Mouse (Mus musculus) bone marrow macrophage, adult 2 months (primary cell): Measurements from ENCODE around the gene Adipor2.

Experiments used
- CTCF ChIP-seq: IDR thresholded peaks from 2 replicates; pipeline ENCODE4 v1.5.1; 2012; ENCODE audit warnings: low read depth, mild to moderate bottlenecking, low read length, moderate library complexity
- POLR2A ChIP-seq: IDR thresholded peaks from 2 replicates; pipeline ENCODE4 v1.6.1; 2012; ENCODE audit warnings: mild to moderate bottlenecking, low read depth, low read length, borderline replicate concordance

DNA sequence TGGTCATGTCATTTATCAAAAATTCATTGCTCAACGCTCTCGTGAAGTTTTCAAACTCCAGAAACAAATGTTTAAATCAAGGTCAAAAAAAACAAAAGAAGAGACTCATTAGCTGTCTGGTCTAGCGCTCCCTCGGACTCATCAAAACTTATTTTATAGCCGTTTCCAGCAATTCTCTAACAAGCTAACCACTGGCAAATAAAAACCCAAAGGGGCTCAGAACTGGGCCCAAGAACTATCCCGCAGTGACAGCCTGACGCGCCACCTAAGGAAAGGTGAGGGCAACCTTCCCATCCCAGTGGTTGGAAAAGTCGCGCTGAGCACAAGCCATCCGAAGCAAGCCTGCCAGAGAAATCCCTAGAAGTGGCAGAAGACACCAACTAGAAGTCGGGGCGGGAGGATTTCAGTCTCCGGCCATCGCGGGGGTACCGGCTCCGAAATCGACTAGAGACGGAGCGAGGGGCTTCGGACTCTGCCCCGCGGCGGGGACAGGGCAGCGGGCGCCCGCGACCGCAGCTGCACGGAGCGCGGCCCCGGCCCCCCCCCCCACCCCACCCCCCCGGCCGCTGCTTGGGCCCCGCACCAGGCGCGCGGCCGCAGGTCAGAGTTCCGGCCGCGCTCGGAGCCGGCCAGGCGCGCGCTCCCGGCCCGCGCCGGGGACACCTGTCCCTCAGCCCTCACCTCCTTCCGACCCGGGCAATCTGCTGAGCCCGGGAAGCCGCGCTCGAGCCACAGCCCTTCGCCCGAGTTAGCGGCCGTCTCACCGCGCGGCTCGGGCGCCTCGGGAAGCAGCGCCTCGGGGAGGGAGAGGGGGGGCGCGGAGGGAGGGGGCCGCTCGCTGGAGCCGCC, 29.5 kb downstream of the Adipor2 start:
- TF ChIP-seq CTCF (no peak), POLR2A (no peak)
